ENCODE assay signal across 25 mouse cellular contexts in the genomic region with DNA sequence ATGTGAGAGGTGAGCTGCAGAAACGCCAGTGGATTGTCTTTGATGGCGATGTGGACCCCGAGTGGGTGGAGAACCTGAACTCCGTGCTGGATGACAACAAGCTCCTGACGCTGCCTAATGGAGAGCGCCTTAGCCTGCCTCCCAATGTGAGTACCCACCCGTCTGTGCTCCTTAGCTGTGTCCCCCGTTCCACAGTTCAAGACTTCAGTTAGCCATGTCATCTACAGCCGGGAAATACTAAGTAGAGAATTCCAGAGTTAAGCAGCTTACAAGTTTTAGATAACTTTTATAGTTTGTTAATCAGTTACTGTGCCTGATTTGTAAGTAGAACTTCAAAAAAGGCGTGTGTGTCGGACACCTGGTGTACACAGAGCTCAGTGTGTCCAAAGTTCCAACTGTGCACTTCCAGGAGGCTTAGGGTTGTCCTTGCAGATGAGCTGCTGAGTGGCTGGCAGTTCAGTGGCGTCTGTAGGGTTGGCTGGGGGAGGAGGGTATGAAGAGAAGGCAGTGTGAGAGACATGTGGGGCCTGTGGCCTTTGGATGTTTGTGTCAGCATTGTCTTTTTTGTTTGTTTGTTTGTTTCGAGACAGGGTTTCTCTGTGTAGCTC. TPM values are rescaled to one million over a fixed set of nuclear protein-coding genes. Genes with fewer than 3 reads are reported as not detected.
"Had no signal": no experiment of that assay in that cellular context is flagged by ENCODE, and none has a peak within 500 bp of the region (broad histone marks: within the 10 kb centered on the region; RNA-seq: fewer than 3 reads in every experiment).

No protein-coding gene starts in this region.

- H3K4me1 ChIP-seq: heart, embryonic 13.5 days; heart, embryonic 15.5 days; hindbrain, embryonic 13.5 days; hindbrain, embryonic 15.5 days; limb, embryonic 10.5 days; limb, embryonic 12.5 days; liver, embryonic 13.5 days; liver, embryonic 15.5 days had no signal

- H3K9me3 ChIP-seq: heart, embryonic 13.5 days; heart, embryonic 15.5 days; hindbrain, embryonic 13.5 days; hindbrain, embryonic 15.5 days; limb, embryonic 10.5 days; limb, embryonic 12.5 days; liver, embryonic 13.5 days; liver, embryonic 15.5 days had no signal

- H3K27me3 ChIP-seq: heart, embryonic 13.5 days; heart, embryonic 15.5 days; hindbrain, embryonic 13.5 days; hindbrain, embryonic 15.5 days; limb, embryonic 12.5 days; liver, embryonic 13.5 days; liver, embryonic 15.5 days had no signal

- H3K9ac ChIP-seq: heart, embryonic 13.5 days; heart, embryonic 15.5 days; hindbrain, embryonic 13.5 days; hindbrain, embryonic 15.5 days; limb, embryonic 12.5 days; liver, embryonic 13.5 days; liver, embryonic 15.5 days; liver, postnatal 0 days had no signal

- H3K27ac ChIP-seq: gastrocnemius, adult 2 months; heart, embryonic 13.5 days; heart, embryonic 15.5 days; hindbrain, embryonic 13.5 days; hindbrain, embryonic 15.5 days; hindbrain, postnatal 0 days; kidney, postnatal 0 days; layer of hippocampus, adult 2 months; left cerebral cortex, adult 2 months; limb, embryonic 10.5 days; limb, embryonic 12.5 days; liver, embryonic 13.5 days; liver, embryonic 15.5 days had no signal

- DNase-seq: gastrocnemius, adult 2 months; gastrocnemius, postnatal 10 days; gastrocnemius, postnatal 25 days; heart, adult 18-20 months; heart, postnatal 14 days; heart, postnatal 36 days; liver; liver, embryonic 13.5 days; liver, postnatal 0 days had no signal

- ATAC-seq: hindbrain, postnatal 0 days; liver, postnatal 0 days had no signal

- H3K4me2 ChIP-seq: heart, embryonic 11.5 days; heart, embryonic 13.5 days; heart, embryonic 15.5 days; hindbrain, embryonic 13.5 days; hindbrain, embryonic 15.5 days; limb, embryonic 12.5 days; liver, embryonic 11.5 days; liver, embryonic 13.5 days; liver, embryonic 15.5 days had no signal

- H3K4me3 ChIP-seq: gastrocnemius, adult 2 months; heart, embryonic 13.5 days; heart, embryonic 15.5 days; hindbrain, embryonic 13.5 days; hindbrain, embryonic 15.5 days; layer of hippocampus, adult 2 months; left cerebral cortex, adult 2 months; limb, embryonic 10.5 days; limb, embryonic 12.5 days; liver, embryonic 13.5 days; liver, embryonic 15.5 days had no signal

RNA-seq across cellular contexts. Expression of a gene that starts 44.8 kb away (rescaled TPM):
- polyA plus RNA-seq: frontal cortex, adult 2 months; heart, embryonic 13.5 days; heart, embryonic 15.5 days; heart, postnatal 0 days; kidney, embryonic 14.5 days; kidney, postnatal 0 days; limb, embryonic 10.5 days; limb, embryonic 12.5 days; liver, embryonic 11.5 days; liver, embryonic 13.5 days; liver, embryonic 15.5 days; liver, postnatal 0 days had no signal
